Mouse (Mus musculus) MEL (cell line): ENCODE results near the gene Pde4dip.

Experiments used
- CHD1 ChIP-seq: IDR thresholded peaks from 2 replicates; pipeline ENCODE4 v1.6.1; 2012; ENCODE audit warnings: low read depth, mild to moderate bottlenecking, inconsistent platforms, low read length, improper control_type of control experiment
- CTCF ChIP-seq, 3 experiments: IDR thresholded peaks in 2 of 3; conservative IDR thresholded peaks in 1 of 3; 2 replicates each; pipeline ENCODE4 v1.5.1; 2011 to 2012; ENCODE audit warnings: low read length in 3 of 3, low read depth in 2 of 3, mild to moderate bottlenecking in 2 of 3, improper control_type of control experiment in 1 of 3, inconsistent platforms in 1 of 3, mixed read lengths in 1 of 3, moderate library complexity in 1 of 3; ENCODE audit not compliant: control insufficient read depth in 1 of 3, insufficient read depth in 1 of 3, poor library complexity in 1 of 3, severe bottlenecking in 1 of 3
- E2F4 ChIP-seq: IDR thresholded peaks from 2 replicates; pipeline ENCODE4 v1.6.1; 2011; ENCODE audit warnings: low read depth, low read length, improper control_type of control experiment, borderline replicate concordance
- HCFC1 ChIP-seq: IDR thresholded peaks from 2 replicates; pipeline ENCODE4 v1.6.1; 2012; ENCODE audit warnings: low read depth, mild to moderate bottlenecking, inconsistent platforms, low read length, improper control_type of control experiment, moderate library complexity
- MAFK ChIP-seq: IDR thresholded peaks from 2 replicates; pipeline ENCODE4 v1.6.1; 2011; ENCODE audit warnings: low read depth, mild to moderate bottlenecking, low read length, improper control_type of control experiment, borderline replicate concordance
- NELFE ChIP-seq: IDR thresholded peaks from 2 replicates; pipeline ENCODE4 v1.6.1; 2011; ENCODE audit warnings: low read depth, low read length, improper control_type of control experiment
- NRF1 ChIP-seq: IDR thresholded peaks from 2 replicates; pipeline ENCODE4 v1.6.1; 2014; ENCODE audit warnings: low read depth, mild to moderate bottlenecking, inconsistent platforms, low read length, improper control_type of control experiment, moderate library complexity; ENCODE audit not compliant: poor library complexity, insufficient read depth, severe bottlenecking
- POLR2AphosphoS2 ChIP-seq: IDR thresholded peaks from 2 replicates; pipeline ENCODE4 v1.6.1; 2011; ENCODE audit warnings: low read length, improper control_type of control experiment
- RAD21 ChIP-seq: IDR thresholded peaks from 2 replicates; pipeline ENCODE4 v1.6.1; 2011; ENCODE audit warnings: mild to moderate bottlenecking, low read depth, low read length, improper control_type of control experiment
- TBP ChIP-seq: IDR thresholded peaks from 2 replicates; pipeline ENCODE4 v1.8.0; 2011; ENCODE audit warnings: low read depth, low read length, improper control_type of control experiment
- ZNF384 ChIP-seq: IDR thresholded peaks from 2 replicates; pipeline ENCODE4 v1.6.1; 2012; ENCODE audit warnings: low read depth, mild to moderate bottlenecking, inconsistent platforms, low read length, improper control_type of control experiment

DNA sequence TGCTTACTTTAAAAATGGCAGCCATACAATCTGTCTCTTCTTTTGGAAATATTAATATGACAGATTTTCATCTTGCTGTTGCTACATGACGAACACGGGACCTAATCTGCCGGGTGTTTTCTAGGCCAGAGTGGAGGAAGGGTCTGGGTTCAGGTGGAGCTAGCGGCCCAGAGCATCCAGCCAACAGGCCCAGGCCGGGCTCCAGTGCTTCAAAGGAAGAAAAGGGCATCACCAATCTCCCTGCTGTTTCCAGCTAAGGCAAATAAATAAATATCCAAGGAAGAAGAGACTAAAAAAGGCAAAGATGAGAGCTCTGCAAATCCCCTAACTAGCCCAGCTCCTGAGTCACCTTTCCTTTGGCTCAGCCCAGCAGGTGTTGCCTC is 731 bp downstream of the Pde4dip start:
- no peak for TF ChIP-seq RAD21
- no peak for TF ChIP-seq NRF1
- no peak for TF ChIP-seq CTCF (IDR thresholded peaks at IDR 0.05 in 2 of 3, conservative IDR thresholded peaks at IDR 0.05 in 1 of 3; ENCODE audit: control insufficient read depth in 1 of 3, insufficient read depth in 1 of 3, low read depth in 2 of 3, low read length in 3 of 3, poor library complexity in 1 of 3, severe bottlenecking in 1 of 3)
- no peak for TF ChIP-seq CHD1
- TF ChIP-seq E2F4 = no peak
- TF ChIP-seq NELFE = no peak
- TF ChIP-seq MAFK = no peak
- no peak for TF ChIP-seq POLR2AphosphoS2
- TF ChIP-seq TBP = no peak
- no peak for TF ChIP-seq ZNF384
- no peak for TF ChIP-seq HCFC1
